Mouse (Mus musculus) frontal cortex, postnatal 25 days (tissue): ENCODE data around the gene Tom1l2.

Experiments
- DNase-seq, 2 experiments: peaks; one replicate each; pipeline ENCODE4 v3.0.0; 2022; ENCODE audit warnings: low spot score in 2 of 2

The Tom1l2 gene

GRCm38 (mm10) chr11:60178005-60178404, 174.7 kb downstream of the Tom1l2 start:
- no peak for DNase-seq

- peak in 1 of 2 experiments; percentile 58 for DNase-seq
These were observed 175.6 kb downstream of the Tom1l2 start for GRCm38 (mm10) chr11:60176975-60177657.
